Mouse (Mus musculus) heart, postnatal 0 days (tissue): ENCODE data around the gene Csrnp1.

Experiments
- CTCF ChIP-seq: IDR thresholded peaks from 2 replicates; pipeline ENCODE4 v1.5.1; 2016; ENCODE audit warnings: antibody characterized with exemption, control low read depth, low read depth
- EP300 ChIP-seq: IDR thresholded peaks from 2 replicates; pipeline ENCODE4 v1.6.1; 2016; ENCODE audit warnings: antibody characterized with exemption, low read depth

DNA sequence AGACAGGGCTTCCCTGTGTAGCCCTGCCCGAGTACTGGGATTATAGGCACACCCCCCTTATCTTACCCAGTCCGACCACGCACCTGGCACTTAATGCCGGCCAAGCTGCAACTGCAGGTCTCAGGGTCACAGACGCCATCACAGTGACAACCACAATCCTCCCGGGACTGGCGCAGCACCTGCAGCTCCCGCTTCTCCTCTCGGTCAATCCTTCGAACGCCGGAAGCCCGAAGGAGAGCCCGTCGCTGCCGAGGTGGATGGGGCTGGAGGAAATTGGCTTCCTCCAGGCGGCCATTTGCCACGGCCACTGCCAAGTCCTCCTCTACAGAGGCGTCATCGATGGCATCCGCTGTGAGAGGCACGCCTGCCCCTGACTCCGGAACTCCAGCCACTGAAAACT, 11.2 kb downstream of the Csrnp1 start:
- TF ChIP-seq EP300 (no peak), CTCF (no peak)
